In genomic region chr9:120564247-120564646, GRCm38 (mm10) we compare ENCODE assay signal across 32 mouse cellular contexts. TPM values are rescaled to one million over a fixed set of nuclear protein-coding genes. Genes with fewer than 3 reads are reported as not detected.
"Had no signal": no experiment of that assay in that cellular context is flagged by ENCODE, and none has a peak within 500 bp of the region (broad histone marks: within the 10 kb centered on the region; RNA-seq: fewer than 3 reads in every experiment).

No protein-coding gene starts in this region.

- H3K9ac ChIP-seq: heart, embryonic 13.5 days; heart, embryonic 15.5 days; hindbrain, embryonic 12.5 days; hindbrain, embryonic 15.5 days; kidney, embryonic 15.5 days; limb, embryonic 13.5 days; limb, embryonic 15.5 days; liver, embryonic 12.5 days; liver, embryonic 14.5 days had no signal

- H3K4me2 ChIP-seq: heart, embryonic 11.5 days; heart, embryonic 13.5 days; heart, embryonic 15.5 days; hindbrain, embryonic 12.5 days; hindbrain, embryonic 15.5 days; kidney, embryonic 15.5 days; limb, embryonic 13.5 days; limb, embryonic 15.5 days; liver, embryonic 12.5 days had no signal

- DNase-seq: gastrocnemius, postnatal 25 days; heart, adult 11 months; heart, adult 2 months; heart, postnatal 14 days; heart, postnatal 36 days; kidney, adult 11 months; kidney, adult 2 months; kidney, adult 9 months; kidney, postnatal 14 days; kidney, postnatal 36 days; layer of hippocampus, adult 9-11 months; layer of hippocampus, postnatal 36 days; left cerebral cortex, postnatal 4 days had no signal

- H3K4me3 ChIP-seq: heart, adult 2 months; heart, embryonic 13.5 days; heart, embryonic 15.5 days; hindbrain, embryonic 10.5 days; hindbrain, embryonic 12.5 days; hindbrain, embryonic 15.5 days; kidney, embryonic 15.5 days; limb, embryonic 13.5 days; limb, embryonic 15.5 days; liver, embryonic 12.5 days had no signal

- ATAC-seq: hindbrain, postnatal 0 days; intestine, embryonic 16.5 days had no signal

- H3K27ac ChIP-seq: heart, adult 2 months; heart, embryonic 13.5 days; heart, embryonic 15.5 days; hindbrain, embryonic 10.5 days; hindbrain, embryonic 12.5 days; hindbrain, embryonic 15.5 days; hindbrain, postnatal 0 days; kidney, embryonic 15.5 days; kidney, postnatal 0 days; limb, embryonic 13.5 days; limb, embryonic 15.5 days; liver, embryonic 12.5 days; liver, embryonic 14.5 days had no signal

- H3K4me1 ChIP-seq: heart, embryonic 13.5 days; heart, embryonic 15.5 days; hindbrain, embryonic 10.5 days; hindbrain, embryonic 12.5 days; hindbrain, embryonic 15.5 days; kidney, embryonic 15.5 days; limb, embryonic 13.5 days; limb, embryonic 15.5 days had no signal

- H3K27me3 ChIP-seq: heart, embryonic 13.5 days; heart, embryonic 15.5 days; hindbrain, embryonic 12.5 days; hindbrain, embryonic 15.5 days; kidney, embryonic 15.5 days; limb, embryonic 13.5 days; limb, embryonic 15.5 days; liver, embryonic 12.5 days had no signal

- H3K36me3 ChIP-seq: heart, embryonic 13.5 days; heart, embryonic 15.5 days; hindbrain, embryonic 10.5 days; hindbrain, embryonic 12.5 days; hindbrain, embryonic 15.5 days; kidney, embryonic 15.5 days; limb, embryonic 13.5 days; limb, embryonic 15.5 days; liver, embryonic 12.5 days had no signal

- H3K9me3 ChIP-seq: heart, embryonic 13.5 days; heart, embryonic 15.5 days; hindbrain, embryonic 10.5 days; hindbrain, embryonic 12.5 days; hindbrain, embryonic 15.5 days; kidney, embryonic 15.5 days; limb, embryonic 13.5 days; limb, embryonic 15.5 days had no signal

RNA-seq across cellular contexts. Expression of gene Entpd3, which starts 24.6 kb away (rescaled TPM):
- total RNA-seq: gastrocnemius, adult 18-20 months; gastrocnemius, adult 8-10 months; gastrocnemius, postnatal 25 days; gastrocnemius, postnatal 4 days; heart, postnatal 36 days; liver, adult 2 months had no signal
- polyA plus RNA-seq: heart, postnatal 0 days; liver, adult 2 months; liver, embryonic 12.5 days had no signal
